Mouse (Mus musculus) testis, postnatal 10 days (tissue): ENCODE results near the gene Gm11168.
"Not testable (repeated sequence)": the region's sequence is repeated elsewhere in the genome, so short reads cannot be mapped to it uniquely, and the experiment has no call there.

Source experiments
- DNase-seq: peaks from one replicate; pipeline ENCODE4 v3.0.0; 2021; ENCODE audit warnings: low spot score

Gm11168 gene

DNA sequence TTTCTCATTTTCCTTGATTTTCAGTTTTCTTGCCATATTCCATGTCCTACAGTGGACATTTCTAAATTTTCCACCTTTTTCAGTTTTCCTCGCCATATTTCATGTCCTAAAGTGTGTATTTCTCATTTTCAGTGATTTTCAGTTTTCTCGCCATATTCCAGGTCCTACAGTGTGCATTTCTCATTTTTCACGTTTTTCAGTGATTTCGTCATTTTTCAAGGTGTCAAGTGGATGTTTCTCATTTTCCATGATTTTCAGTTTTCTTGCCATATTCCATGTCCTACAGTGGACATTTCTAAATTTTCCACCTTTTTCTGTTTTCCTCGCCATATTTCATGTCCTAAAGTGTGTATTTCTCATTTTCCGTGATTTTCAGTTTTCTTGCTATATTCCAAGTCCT lies 22.5 kb downstream of the Gm11168 start:
- peak; percentile 79 for DNase-seq

GRCm38 (mm10) chr9:3026136-3026535 lies 23.0 kb downstream of the Gm11168 start:
- not testable (repeated sequence) for DNase-seq

DNA sequence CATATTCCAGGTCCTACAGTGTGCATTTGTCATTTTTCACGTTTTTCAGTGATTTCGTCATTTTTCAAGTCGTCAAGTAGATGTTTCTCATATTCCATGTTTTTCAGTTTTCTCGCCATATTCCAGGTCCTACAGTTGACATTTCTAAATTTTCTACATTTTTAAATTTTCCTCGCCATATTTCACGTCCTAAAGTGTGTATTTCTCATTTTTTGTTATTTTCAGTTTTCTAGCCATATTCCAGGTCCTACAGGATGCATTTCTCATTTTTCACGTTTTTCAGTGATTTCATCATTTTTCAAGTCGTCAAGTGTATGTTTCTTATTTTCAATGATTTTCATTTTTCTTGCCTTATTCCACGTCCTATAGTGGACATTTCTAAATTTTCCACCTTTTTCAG lies 23.6 kb downstream of the Gm11168 start:
- DNase-seq: peak; percentile 41

- DNase-seq: not testable (repeated sequence)
Measured at GRCm38 (mm10) chr9:3027200-3027599, 24.1 kb downstream of the Gm11168 start.

- DNase-seq: peak; percentile 60
Measured at GRCm38 (mm10) chr9:3029276-3030000, 26.3 kb downstream of the Gm11168 start.

- peak; percentile 42 for DNase-seq
Measured at GRCm38 (mm10) chr9:3030677-3031318, 27.7 kb downstream of the Gm11168 start.

DNA sequence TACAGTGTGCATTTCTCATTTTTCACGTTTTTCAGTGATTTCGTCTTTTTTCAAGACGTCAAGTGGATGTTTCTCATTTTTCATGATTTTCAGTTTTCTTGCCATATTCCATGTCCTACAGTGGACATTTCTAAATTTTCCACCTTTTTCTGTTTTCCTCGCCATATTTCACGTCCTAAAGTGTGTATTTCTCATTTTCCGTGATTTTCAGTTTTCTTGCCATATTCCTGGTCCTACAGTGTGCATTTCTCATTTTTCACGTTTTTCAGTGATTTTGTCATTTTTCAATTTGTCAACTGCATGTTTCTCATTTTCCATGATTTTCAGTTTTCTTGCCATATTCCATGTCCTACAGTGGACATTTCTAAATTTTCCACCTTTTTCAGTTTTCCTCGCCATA lies 31.2 kb downstream of the Gm11168 start, which contains the start of gene Gm17535:
Gene Gm17535, plus strand, starts transcription at position 301 of the 400 bp plus-strand sequence.
- DNase-seq: not testable (repeated sequence)

- not testable (repeated sequence) for DNase-seq
Measured at GRCm38 (mm10) chr9:3036577-3036976, 33.4 kb downstream of the Gm11168 start, which contains the start of gene Gm10715. Gm10715 (plus strand) TSS chr9:3036877.

DNA sequence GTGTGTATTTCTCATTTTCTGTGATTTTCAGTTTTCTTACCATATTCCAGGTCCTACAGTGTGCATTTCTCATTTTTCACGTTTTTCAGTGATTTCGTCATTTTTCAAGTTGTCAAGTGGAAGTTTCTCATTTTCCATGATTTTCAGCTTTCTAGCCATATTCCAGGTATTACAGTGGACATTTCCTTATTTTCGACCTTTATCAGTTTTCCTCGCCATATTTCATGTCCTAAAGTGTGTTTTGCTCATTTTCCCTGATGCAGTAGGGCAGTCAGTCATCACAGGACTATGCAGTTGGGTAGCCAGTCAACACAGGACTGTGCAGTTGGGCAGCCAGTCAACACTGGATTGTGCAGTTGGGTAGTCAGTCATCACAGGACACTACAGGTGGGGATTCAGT lies 35.0 kb downstream of the Gm11168 start:
- DNase-seq: not testable (repeated sequence)
